Mouse (Mus musculus): ENCODE measurements around the gene Ccdc152. TPM values are rescaled to one million over a fixed set of nuclear protein-coding genes. Genes with fewer than 3 reads are reported as not detected.

Gene Ccdc152
- polyA plus RNA-seq, 1 experiment from 2014 or later, result 5.9 TPM

- Histone ChIP-seq H3K9ac (replicated peaks) (no peak overlapping the region), H3K27me3 (ENCODE audit: insufficient read depth, low read length) (no peaks in the 10 kb centered on the region), H3K9me3 (ENCODE audit: low read length) (no peaks in the 10 kb centered on the region), H3K36me3 (replicated peaks; ENCODE audit: insufficient read depth, low read length) (no peaks in the 10 kb centered on the region), H3K4me3 (ENCODE audit: low read depth, low read length) (no peak overlapping the region), H3K4me1 (ENCODE audit: insufficient read depth) (peaks cover 17% of the 10 kb centered on the region), H3K27ac (ENCODE audit: low read depth) (peak overlapping the region; percentile 89), H3K4me2 (ENCODE audit: low read depth, low read length) (no peak overlapping the region)
- DNase-seq (no peak), ATAC-seq (no peak)
- no peak for TF ChIP-seq EP300 (IDR thresholded peaks at IDR 0.05; ENCODE audit: low read depth)
- no peak for TF ChIP-seq CTCF (IDR thresholded peaks at IDR 0.05; ENCODE audit: low read depth)
- 88% methylated on average over 1 of the region's 1 CpGs for WGBS (ENCODE audit: insufficient replicate concordance)
Observed at GRCm38 (mm10) chr15:3237963-3238362, 65.4 kb downstream of the Ccdc152 start.

GRCm38 (mm10) chr15:3236338-3236737, 67.0 kb downstream of the Ccdc152 start:
- 55% methylated on average over 2 of the region's 2 CpGs for WGBS (ENCODE audit: insufficient replicate concordance)
- H3K9me3 ChIP-seq (ENCODE audit: low read length), result no peaks in the 10 kb centered on the region
- peak; percentile 78 for TF ChIP-seq EP300 (IDR thresholded peaks at IDR 0.05; ENCODE audit: low read depth)
- no peak for TF ChIP-seq CTCF (IDR thresholded peaks at IDR 0.05; ENCODE audit: low read depth)
- H3K4me2 ChIP-seq (ENCODE audit: low read depth, low read length), result no peak overlapping the region
- peak; percentile 80 for ATAC-seq
- no peak overlapping the region for H3K4me3 ChIP-seq (ENCODE audit: low read depth, low read length)
- H3K9ac ChIP-seq (replicated peaks), result no peak overlapping the region
- no peak for DNase-seq
- peak overlapping the region; percentile 89 for H3K27ac ChIP-seq (ENCODE audit: low read depth)
- H3K4me1 ChIP-seq (ENCODE audit: insufficient read depth), result peaks cover 23% of the 10 kb centered on the region
- no peaks in the 10 kb centered on the region for H3K36me3 ChIP-seq (replicated peaks; ENCODE audit: insufficient read depth, low read length)
- H3K27me3 ChIP-seq (ENCODE audit: insufficient read depth, low read length), result no peaks in the 10 kb centered on the region

- peak overlapping the region; percentile 38; the same call in 1 of the 2 replicates for H3K4me2 ChIP-seq (ENCODE audit: low read depth, low read length)
- peak; percentile 20; the same call in 1 of the 2 replicates for ATAC-seq
- H3K4me3 ChIP-seq (ENCODE audit: low read depth, low read length), result no peak overlapping the region
- peak; percentile 21 for DNase-seq
- no peak overlapping the region for H3K9ac ChIP-seq (replicated peaks)
- WGBS (ENCODE audit: insufficient replicate concordance), result 54% methylated on average over 3 of the region's 3 CpGs
- no peaks in the 10 kb centered on the region for H3K36me3 ChIP-seq (replicated peaks; ENCODE audit: insufficient read depth, low read length)
- no peaks in the 10 kb centered on the region for H3K27me3 ChIP-seq (ENCODE audit: insufficient read depth, low read length)
- peaks cover 43% of the 10 kb centered on the region for H3K4me1 ChIP-seq (ENCODE audit: insufficient read depth)
- TF ChIP-seq CTCF (IDR thresholded peaks at IDR 0.05; ENCODE audit: low read depth), result no peak
- no peaks in the 10 kb centered on the region for H3K9me3 ChIP-seq (ENCODE audit: low read length)
- H3K27ac ChIP-seq (ENCODE audit: low read depth), result peak overlapping the region; percentile 67
Observed at GRCm38 (mm10) chr15:3233837-3234551, 69.3 kb downstream of the Ccdc152 start.

- 56% methylated on average over 9 of the region's 9 CpGs for WGBS (ENCODE audit: insufficient replicate concordance)
- Histone ChIP-seq H3K27me3 (ENCODE audit: insufficient read depth, low read length) (no peaks in the 10 kb centered on the region), H3K4me1 (ENCODE audit: insufficient read depth) (peaks cover 53% of the 10 kb centered on the region), H3K9ac (replicated peaks) (no peak overlapping the region), H3K9me3 (ENCODE audit: low read length) (no peaks in the 10 kb centered on the region), H3K4me2 (ENCODE audit: low read depth, low read length) (no peak overlapping the region), H3K4me3 (ENCODE audit: low read depth, low read length) (no peak overlapping the region), H3K36me3 (replicated peaks; ENCODE audit: insufficient read depth, low read length) (no peaks in the 10 kb centered on the region), H3K27ac (ENCODE audit: low read depth) (peak overlapping the region; percentile 97)
- peak; percentile 23; the same call in 1 of the 2 replicates for TF ChIP-seq EP300 (IDR thresholded peaks at IDR 0.05; ENCODE audit: low read depth)
- no peak for TF ChIP-seq CTCF (IDR thresholded peaks at IDR 0.05; ENCODE audit: low read depth)
- peak; percentile 29 for DNase-seq
- no peak for ATAC-seq
Observed at GRCm38 (mm10) chr15:3232168-3232835, 71.0 kb downstream of the Ccdc152 start.

- peak overlapping the region; percentile 97 for H3K27ac ChIP-seq (ENCODE audit: low read depth)
- H3K4me1 ChIP-seq (ENCODE audit: insufficient read depth), result peaks cover 60% of the 10 kb centered on the region
- no peak for TF ChIP-seq CTCF (IDR thresholded peaks at IDR 0.05; ENCODE audit: low read depth)
- peak; percentile 14; the same call in 1 of the 2 replicates for TF ChIP-seq EP300 (IDR thresholded peaks at IDR 0.05; ENCODE audit: low read depth)
- peak; percentile 65 for ATAC-seq
- H3K4me2 ChIP-seq (ENCODE audit: low read depth, low read length), result no peak overlapping the region
- peak overlapping the region; percentile 16; the same call in 1 of the 2 replicates for H3K9ac ChIP-seq (replicated peaks)
- no peaks in the 10 kb centered on the region for H3K27me3 ChIP-seq (ENCODE audit: insufficient read depth, low read length)
- no peaks in the 10 kb centered on the region for H3K36me3 ChIP-seq (replicated peaks; ENCODE audit: insufficient read depth, low read length)
- peak; percentile 17 for DNase-seq
- no peaks in the 10 kb centered on the region for H3K9me3 ChIP-seq (ENCODE audit: low read length)
- no peak overlapping the region for H3K4me3 ChIP-seq (ENCODE audit: low read depth, low read length)
- 46% methylated on average over 4 of the region's 4 CpGs for WGBS (ENCODE audit: insufficient replicate concordance)
Observed at GRCm38 (mm10) chr15:3231004-3231403, 72.3 kb downstream of the Ccdc152 start.

Other genes starting within 250 kb of the Ccdc152 start
- 4,176 and 4,221 TPM in 2 replicates for gene Selenop, start 35.0 kb downstream of the Ccdc152 start, polyA plus RNA-seq (2015; fragmentation: Nextera tagmentation; extraction: Ambion mirVana)

Measured in liver, postnatal 0 days (tissue).